Mouse (Mus musculus) lung, adult 10 weeks (tissue): ENCODE measurements around the gene Gm5737. TPM values are rescaled to one million over a fixed set of nuclear protein-coding genes. Genes with fewer than 3 reads are reported as not detected.

Source experiments
- polyA plus RNA-seq: library from polyadenylated mRNA; stranded (reverse); fragments of 350-450 nt; fragmentation: Illumina TruSeq; extraction: RNeasy Lipid Tissue Mini Kit (QIAGEN cat#74804); gene quantifications from one replicate; pipeline ENCODE4 v1.2.3, GENCODE M21; 2014; ENCODE audit warnings: low read depth, low replicate concordance; ENCODE audit not compliant: insufficient read depth

Gene Gm5737
- not detected for polyA plus RNA-seq

GRCm38 (mm10) chr7:120811834-120812415 lies at the start of gene Gm5737:
Gene Gm5737, plus strand, starts transcription at chr7:120812365.

GRCm38 (mm10) chr7:120842345-120843036 lies 30.3 kb downstream of the Gm5737 start, which contains the start of gene Eef2k:
Gene Eef2k, plus strand, starts transcription at chr7:120842831.

Other genes with a start within 250 kb of the Gm5737 start
- 91.0 TPM for gene Uqcrc2, start 177.2 kb upstream of the Gm5737 start, polyA plus RNA-seq
- gene Pdzd9, start 142.0 kb upstream of the Gm5737 start, polyA plus RNA-seq, result not detected
- 19.3 TPM for gene Mosmo, start 134.7 kb upstream of the Gm5737 start, polyA plus RNA-seq
- gene Vwa3a, start 73.0 kb upstream of the Gm5737 start, polyA plus RNA-seq, result 3.8 TPM
- gene Eef2k, start 30.5 kb downstream of the Gm5737 start, polyA plus RNA-seq, result 6.7 TPM
- gene Polr3e, start 105.4 kb downstream of the Gm5737 start, polyA plus RNA-seq, result 9.2 TPM
- gene Cdr2, start 169.9 kb downstream of the Gm5737 start, polyA plus RNA-seq, result 27.1 TPM
- gene Mfsd13b, start 170.1 kb downstream of the Gm5737 start, polyA plus RNA-seq, result not detected
- gene Mettl9, start 222.1 kb downstream of the Gm5737 start, polyA plus RNA-seq, result 38.4 TPM